Mouse (Mus musculus): ENCODE measurements around the gene Il3. TPM values are rescaled to one million over a fixed set of nuclear protein-coding genes. Genes with fewer than 3 reads are reported as not detected.

The Il3 gene
- total and polyA plus RNA-seq, 3 experiments = 1.5 to 4.8 (median 3.5) TPM

DNA sequence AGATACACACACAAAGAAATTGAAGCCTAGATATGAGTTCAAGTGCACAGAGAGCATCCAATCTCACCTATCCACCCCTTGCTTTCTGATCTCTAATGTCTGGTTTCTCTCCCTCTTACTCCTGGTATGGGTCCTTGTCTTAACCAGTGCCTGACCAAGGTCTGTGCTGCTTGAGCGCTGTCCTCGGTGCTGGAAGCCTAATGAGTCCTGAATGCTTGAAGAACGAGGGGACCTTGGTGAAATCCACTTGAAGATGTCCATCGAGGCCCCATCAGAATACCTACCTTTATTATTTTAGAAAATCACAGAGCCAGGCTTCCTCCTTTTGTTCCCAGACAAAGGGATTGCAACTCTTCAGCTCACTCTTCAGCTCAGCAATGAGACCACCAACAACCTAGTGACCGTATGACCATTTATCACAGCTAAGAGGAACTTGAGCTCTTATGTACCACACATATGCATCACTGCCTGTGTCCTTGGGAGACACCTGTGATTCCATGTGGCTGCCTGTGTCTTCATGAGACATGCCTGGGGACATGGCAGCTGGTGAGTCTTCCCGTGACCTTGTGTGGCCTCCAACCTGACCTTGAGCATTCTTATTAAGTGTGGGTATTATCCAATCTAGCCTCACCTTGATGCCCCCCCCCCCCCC, 36.1 kb upstream of the Il3 start:
- Histone ChIP-seq H3K9ac (ENCODE audit: insufficient read depth, low read depth) (no peak overlapping the region), H3K4me3 (replicated peaks in 1 of 3; ENCODE audit: low read depth in 2 of 3, low read length in 2 of 3, poor library complexity in 1 of 3) (peak overlapping the region in 2 of 3 experiments; percentile 32 to 34), H3K4me2 (ENCODE audit: insufficient read depth, low read depth, poor library complexity, severe bottlenecking) (peak overlapping the region; percentile 63), H3K27ac (ENCODE audit: insufficient read depth, low read depth) (no peak overlapping the region), H3K4me1 (ENCODE audit: control insufficient read depth in 1 of 2, insufficient read depth in 2 of 2) (peaks cover 12 to 68% of the 10 kb centered on the region in 2 experiments), H3K9me3 (replicated peaks; ENCODE audit: low read length) (peaks cover 5% of the 10 kb centered on the region), H3K79me2 (replicated peaks; ENCODE audit: control insufficient read depth, extremely low read depth, insufficient read depth, poor library complexity, severe bottlenecking) (peaks cover 28% of the 10 kb centered on the region), H3K27me3 (replicated peaks) (no peaks in the 10 kb centered on the region), H3K36me3 (replicated peaks in 1 of 2; ENCODE audit: control insufficient read depth in 1 of 2, insufficient read depth in 1 of 2, low read length in 1 of 2) (peaks cover 0 to 9% of the 10 kb centered on the region in 2 experiments)
- dilution Hi-C loops (cut with MboI; ENCODE audit: extremely low pct_ligation_motif_present, extremely low pct_unique_long_range_greater_than_20kb, low sequenced_read_pairs) = no loop called here
- in situ Hi-C loops (cut with MboI; ENCODE audit: low pct_ligation_motif_present, low pct_unique_long_range_greater_than_20kb, low sequenced_read_pairs) = loop anchor here (5.0 to 25.0 kb wide), 3 partner anchors 36 to 359 kb away; partner anchors contain the start of genes Fnip1 and Il3
- TF ChIP-seq ZMIZ1 (IDR thresholded peaks at IDR 0.05; ENCODE audit: low read depth, low read length) (no peak), SIN3A (IDR thresholded peaks at IDR 0.05; ENCODE audit: low read length) (peak; percentile 91), CHD2 (IDR thresholded peaks at IDR 0.05; ENCODE audit: low read length) (no peak), MXI1 (IDR thresholded peaks at IDR 0.05; ENCODE audit: low read depth, low read length) (peak; percentile 77), EP300 (IDR thresholded peaks at IDR 0.05; ENCODE audit: low read length) (0 out of 2 replicates have a peak, but pooled peaks have one; percentile 13), IRF4 (IDR thresholded peaks at IDR 0.05; ENCODE audit: low read depth, low read length) (peak; percentile 27; the same call in 1 of the 2 replicates), JUN (IDR thresholded peaks at IDR 0.05; ENCODE audit: insufficient read depth, low read depth, low read length) (no peak), USF1 (IDR thresholded peaks at IDR 0.05; ENCODE audit: low read depth, low read length) (no peak), MAX (IDR thresholded peaks at IDR 0.05; ENCODE audit: low read length) (peak; percentile 21; the same call in 1 of the 2 replicates), ETS1 (conservative IDR thresholded peaks at IDR 0.05; ENCODE audit: low read depth, low read length) (no peak), CHD1 (IDR thresholded peaks at IDR 0.05; ENCODE audit: low read depth, low read length) (0 out of 2 replicates have a peak, but pooled peaks have one; percentile 4), MAFK (IDR thresholded peaks at IDR 0.05; ENCODE audit: insufficient replicate concordance, low read length) (no peak)
- peak; percentile 70 for DNase-seq (ENCODE audit: extremely low read depth)

GRCm38 (mm10) chr11:54302606-54303005, 35.5 kb upstream of the Il3 start:
- Histone ChIP-seq H3K4me1 (ENCODE audit: control insufficient read depth in 1 of 2, insufficient read depth in 2 of 2) (peaks cover 14 to 68% of the 10 kb centered on the region in 2 experiments), H3K4me2 (ENCODE audit: insufficient read depth, low read depth, poor library complexity, severe bottlenecking) (no peak overlapping the region), H3K4me3 (replicated peaks in 1 of 3; ENCODE audit: low read depth in 2 of 3, low read length in 2 of 3, poor library complexity in 1 of 3) (no peak overlapping the region), H3K9me3 (replicated peaks; ENCODE audit: low read length) (peaks cover 5% of the 10 kb centered on the region), H3K79me2 (replicated peaks; ENCODE audit: control insufficient read depth, extremely low read depth, insufficient read depth, poor library complexity, severe bottlenecking) (peaks cover 23% of the 10 kb centered on the region), H3K9ac (ENCODE audit: insufficient read depth, low read depth) (no peak overlapping the region), H3K27me3 (replicated peaks) (no peaks in the 10 kb centered on the region), H3K36me3 (replicated peaks in 1 of 2; ENCODE audit: control insufficient read depth in 1 of 2, insufficient read depth in 1 of 2, low read length in 1 of 2) (peaks cover 0 to 3% of the 10 kb centered on the region in 2 experiments), H3K27ac (ENCODE audit: insufficient read depth, low read depth) (no peak overlapping the region)
- no peak for DNase-seq (ENCODE audit: extremely low read depth)
- no peak for TF ChIP-seq POLR2AphosphoS2 (IDR thresholded peaks at IDR 0.05; ENCODE audit: low read depth, low read length)
- in situ Hi-C loops (cut with MboI; ENCODE audit: low pct_ligation_motif_present, low pct_unique_long_range_greater_than_20kb, low sequenced_read_pairs) (loop anchor here (5.0 to 25.0 kb wide), 3 partner anchors 35 to 360 kb away; partner anchors contain the start of genes Fnip1 and Il3), dilution Hi-C loops (cut with MboI; ENCODE audit: extremely low pct_ligation_motif_present, extremely low pct_unique_long_range_greater_than_20kb, low sequenced_read_pairs) (no loop called here)
